Mouse (Mus musculus): Measurements from ENCODE around the gene Col23a1.

Gene Col23a1

GRCm38 (mm10) chr11:51289564-51290041, at the start of gene Col23a1:
Col23a1 (plus strand) TSS chr11:51289920.
- CTCF ChIA-PET = no interaction called here

- CTCF ChIA-PET = no interaction called here
These were observed 46.8 kb upstream of the Col23a1 start for GRCm38 (mm10) chr11:51242897-51243296.

GRCm38 (mm10) chr11:51257006-51257405, 32.7 kb upstream of the Col23a1 start:
- CTCF ChIA-PET = no interaction called here

DNA sequence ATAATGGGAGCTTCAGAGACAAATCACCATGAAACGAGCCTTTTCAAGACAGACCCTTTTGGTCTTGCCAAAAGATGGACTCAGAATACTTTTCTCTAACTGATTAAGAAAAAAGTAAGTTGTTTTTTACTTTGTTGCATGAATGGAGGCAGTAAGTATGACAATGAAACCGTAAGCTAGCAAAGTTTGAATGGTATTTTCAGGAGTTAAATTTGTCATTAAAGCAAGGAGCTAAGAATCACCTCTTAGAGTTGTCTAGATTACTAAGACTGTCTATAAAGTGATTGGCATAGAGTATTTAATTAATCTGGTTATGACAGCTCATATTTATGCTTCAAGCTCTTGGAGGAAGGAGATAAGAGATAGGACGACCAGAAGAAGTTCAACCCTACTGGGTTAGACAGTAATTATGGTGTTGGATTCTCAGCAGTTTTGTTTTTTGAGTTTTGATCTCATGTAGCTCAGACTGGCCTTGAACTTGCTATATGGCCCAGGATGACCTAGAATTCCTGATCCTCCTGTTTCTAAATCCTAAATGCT, 28.0 kb upstream of the Col23a1 start, which contains the start of gene Clk4:
TSS of gene Clk4 (plus strand) at position 51 of the 540 bp plus-strand sequence.
- CTCF ChIA-PET = interaction anchor here (0.7 kb wide), 1 partner anchor 1303 kb away, joined by 4 read pairs; no protein-coding TSS in a partner anchor

- CTCF ChIA-PET = no interaction called here
These were observed 27.1 kb upstream of the Col23a1 start, which contains the start of gene BC049762 for GRCm38 (mm10) chr11:51262342-51263285. BC049762 (minus strand) TSS chr11:51263046.

GRCm38 (mm10) chr11:51263286-51263831, 26.4 kb upstream of the Col23a1 start:
- CTCF ChIA-PET = interaction anchor here (0.6 kb wide), 1 partner anchor 26 kb away, joined by 4 read pairs; no protein-coding TSS in a partner anchor

GRCm38 (mm10) chr11:51264352-51264751, 25.4 kb upstream of the Col23a1 start:
- CTCF ChIA-PET = interaction anchor here (0.6 to 0.7 kb wide), 2 partner anchors 13 to 25 kb away, joined by 3 to 4 read pairs; no protein-coding TSS in a partner anchor

DNA sequence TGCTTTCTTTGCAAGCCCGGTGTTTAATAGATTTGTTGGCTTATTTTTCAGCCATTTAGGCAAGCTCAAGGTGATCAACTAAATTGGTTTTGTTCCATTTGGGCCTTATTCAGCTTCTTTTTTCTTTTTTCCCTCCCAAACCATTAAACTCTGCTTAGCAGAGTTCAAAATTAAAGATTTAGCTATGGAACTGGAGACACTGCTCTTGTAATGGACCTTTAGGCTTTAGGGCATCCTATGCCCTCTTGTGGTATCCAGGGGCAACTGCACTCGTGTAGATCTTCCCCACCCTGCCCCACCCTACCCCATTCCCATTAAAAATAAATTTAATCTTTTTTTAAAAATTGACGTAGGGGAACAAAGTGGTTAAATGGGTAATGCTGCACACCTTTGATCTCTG, 24.4 kb upstream of the Col23a1 start:
- CTCF ChIA-PET = no interaction called here

GRCm38 (mm10) chr11:51274418-51274817, 15.3 kb upstream of the Col23a1 start:
- CTCF ChIA-PET = interaction anchor here (0.5 kb wide), 1 partner anchor 301 kb away, joined by 6 read pairs; no protein-coding TSS in a partner anchor

DNA sequence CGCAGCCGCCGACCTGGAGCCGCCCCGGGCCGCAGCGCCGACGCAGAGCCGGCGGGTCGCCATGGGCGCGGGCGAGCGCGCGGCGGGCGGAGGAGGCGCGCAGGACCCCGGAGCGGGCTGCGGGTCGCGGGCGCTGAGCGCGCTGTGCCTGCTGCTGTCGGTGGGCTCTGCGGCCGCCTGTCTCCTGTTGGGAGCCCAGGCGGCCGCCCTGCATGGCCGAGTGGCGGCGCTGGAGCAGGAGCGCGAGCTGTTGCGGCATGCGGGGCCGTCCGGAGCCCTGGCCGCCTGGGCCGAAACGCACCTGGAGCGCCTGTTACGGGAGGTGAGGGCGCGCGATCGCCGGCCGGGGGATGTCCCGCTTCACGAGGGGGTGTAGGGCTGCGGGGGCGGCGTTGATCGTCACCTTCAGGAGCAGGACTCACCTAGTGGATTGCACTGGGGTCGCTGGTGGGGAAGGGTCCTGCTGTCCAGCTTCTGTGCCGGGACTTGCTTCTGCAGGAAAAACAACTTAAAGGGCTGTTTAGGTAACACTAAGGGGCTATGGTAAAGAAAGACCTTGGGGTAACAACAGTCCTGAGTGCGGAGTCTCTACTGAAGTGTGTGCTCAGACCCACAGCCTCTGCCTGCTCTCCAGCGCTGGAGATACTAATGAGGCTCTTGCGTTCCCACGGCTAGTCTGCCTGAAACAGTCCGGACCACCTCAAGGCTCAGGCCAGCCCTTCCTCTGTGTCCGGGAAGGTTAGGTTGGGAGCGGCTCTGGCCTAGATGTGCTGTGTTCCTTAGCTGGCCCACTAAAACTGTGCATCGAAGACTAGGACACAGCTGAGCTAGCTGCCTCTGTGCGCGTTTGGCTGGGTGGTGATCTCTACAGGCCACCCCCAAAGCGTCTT, 591 bp downstream of the Col23a1 start:
- CTCF ChIA-PET = no interaction called here

DNA sequence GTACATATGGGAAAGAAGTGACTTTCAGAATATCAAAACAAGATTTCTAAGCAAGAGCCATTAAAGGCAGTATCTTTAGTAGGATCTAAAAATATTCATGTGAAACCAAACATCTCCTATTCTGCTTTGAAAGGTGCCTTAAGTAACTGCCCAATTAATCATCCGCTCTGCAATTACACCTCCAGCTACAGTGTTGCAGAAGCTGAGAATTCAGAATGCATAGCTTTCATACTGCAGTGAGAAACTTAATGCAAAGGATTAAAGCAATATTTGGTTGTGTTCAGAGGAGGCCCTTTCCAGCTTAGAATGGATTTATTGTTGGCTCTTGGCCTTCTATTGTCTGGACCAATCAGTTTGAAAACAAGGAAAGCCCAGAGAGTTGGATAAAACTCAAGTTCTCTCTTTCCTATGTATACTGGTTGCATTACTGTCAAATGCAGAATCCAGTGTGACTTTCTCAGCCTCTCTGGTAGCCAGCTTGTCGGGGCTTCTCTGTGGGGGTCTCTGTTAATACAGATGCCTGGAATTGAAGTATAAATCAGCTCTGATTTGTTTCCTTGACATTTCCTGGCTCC, 4.3 kb downstream of the Col23a1 start:
- CTCF ChIA-PET = no interaction called here

GRCm38 (mm10) chr11:51295742-51296141, 6.0 kb downstream of the Col23a1 start:
- CTCF ChIA-PET = no interaction called here

DNA sequence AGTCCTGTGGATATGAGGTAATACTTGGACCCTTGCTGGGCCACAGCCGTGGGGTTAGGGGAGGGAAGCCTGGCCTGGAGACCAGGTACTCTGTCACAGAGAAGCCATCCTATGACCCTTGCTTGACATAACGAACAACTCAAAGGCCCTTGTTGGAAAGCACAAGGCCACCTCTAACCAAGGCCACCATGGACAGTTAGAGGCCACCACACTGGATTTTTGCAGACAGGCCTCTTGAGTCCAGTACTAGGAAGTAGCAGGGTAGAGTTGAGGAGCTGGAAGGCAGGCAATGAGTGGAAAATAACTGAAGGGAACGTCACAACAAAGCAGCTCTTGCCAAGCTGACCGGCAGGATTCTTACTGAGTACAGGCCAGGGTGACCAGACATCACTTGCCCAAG, 9.0 kb downstream of the Col23a1 start:
- CTCF ChIA-PET = no interaction called here

- CTCF ChIA-PET = no interaction called here
These were observed 12.7 kb downstream of the Col23a1 start for GRCm38 (mm10) chr11:51302396-51302795.

DNA sequence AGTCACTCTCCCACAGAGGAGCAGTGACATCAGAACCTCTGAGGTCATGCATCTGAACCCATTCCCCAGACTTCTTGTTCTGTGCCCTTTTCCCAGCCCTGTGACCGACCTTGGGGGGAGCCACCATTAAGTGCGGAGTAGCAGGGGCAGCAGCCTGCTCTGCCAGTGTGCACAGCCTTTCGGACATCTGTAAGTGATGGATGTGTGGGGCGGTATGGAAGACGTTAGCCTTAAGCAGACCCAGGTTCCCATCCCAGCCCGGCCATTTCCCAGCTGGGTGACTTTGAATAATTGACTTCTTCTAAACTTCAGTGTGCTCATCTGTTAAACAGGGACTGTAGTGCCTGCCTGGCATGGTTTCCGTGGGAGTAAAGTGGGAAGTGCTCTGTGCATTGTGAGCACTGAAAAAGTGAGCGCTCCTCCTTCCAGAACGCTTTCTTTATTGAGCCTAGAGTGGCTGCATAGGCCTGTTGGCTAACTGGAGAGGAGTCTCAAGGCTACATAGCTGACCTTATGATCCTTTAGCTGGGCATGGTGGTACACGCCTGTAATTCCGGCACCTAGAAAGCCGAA, 14.3 kb downstream of the Col23a1 start:
- CTCF ChIA-PET = no interaction called here

DNA sequence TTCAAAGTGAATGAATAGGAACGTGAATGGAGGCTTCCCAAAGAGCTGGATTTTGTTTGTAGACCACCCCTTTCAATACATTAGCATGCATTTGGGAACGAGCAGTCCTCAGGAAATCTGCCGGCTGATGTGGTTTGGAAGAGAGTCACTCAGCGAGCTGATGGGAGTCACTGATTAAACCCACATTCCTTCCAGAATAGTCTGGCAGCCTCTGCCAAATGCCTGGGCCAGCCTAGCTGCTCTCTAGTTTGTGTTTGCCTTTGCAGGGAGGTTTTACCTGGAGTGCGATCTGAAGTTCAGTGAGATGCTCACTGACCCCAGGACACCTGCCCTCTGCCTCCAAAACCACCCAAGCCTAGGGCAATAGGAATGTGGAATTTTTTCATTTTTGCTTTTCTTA, 18.6 kb downstream of the Col23a1 start:
- CTCF ChIA-PET = no interaction called here

DNA sequence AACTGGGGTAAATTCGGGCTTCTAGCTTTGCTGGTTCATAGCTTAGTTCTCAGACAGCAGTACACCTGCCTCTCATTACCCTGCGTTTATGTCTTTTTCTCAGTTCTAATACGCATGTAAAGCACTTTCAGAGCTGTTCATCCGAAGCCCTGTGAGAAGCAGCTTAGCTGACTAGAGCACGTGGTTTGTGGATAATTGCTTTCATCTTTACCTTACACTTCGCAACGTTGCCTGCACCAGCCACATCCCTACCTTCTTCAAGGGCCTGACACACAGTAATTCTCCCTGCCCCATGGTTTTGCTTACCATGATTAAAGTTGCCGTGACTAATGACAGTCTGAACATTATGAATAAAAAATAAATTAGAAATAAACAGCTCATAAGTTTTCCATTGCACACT, 22.1 kb downstream of the Col23a1 start:
- CTCF ChIA-PET = no interaction called here

- CTCF ChIA-PET = interaction anchor here (0.7 kb wide), 1 partner anchor 1705 kb away, joined by 8 read pairs; no protein-coding TSS in a partner anchor
These were observed 26.5 kb downstream of the Col23a1 start for GRCm38 (mm10) chr11:51315991-51316810.

DNA sequence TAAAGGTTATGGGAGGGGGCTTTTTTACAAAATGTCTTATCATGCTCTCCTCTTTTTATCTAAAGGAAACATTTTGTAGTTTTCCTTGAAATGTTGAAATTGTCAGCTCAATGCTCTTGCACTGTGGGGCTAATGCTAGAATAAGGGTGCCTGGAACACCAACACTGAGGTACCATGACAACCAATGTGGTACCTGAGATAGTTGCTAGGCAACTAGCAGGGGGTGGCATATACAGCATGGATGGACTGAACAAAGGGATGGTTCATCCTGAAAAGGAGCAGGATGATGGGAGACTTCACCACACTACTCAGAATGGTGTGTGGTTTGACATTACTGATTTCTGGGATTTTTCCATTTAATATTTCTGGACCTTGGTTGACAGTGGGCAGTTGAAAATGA, 30.9 kb downstream of the Col23a1 start:
- CTCF ChIA-PET = no interaction called here

DNA sequence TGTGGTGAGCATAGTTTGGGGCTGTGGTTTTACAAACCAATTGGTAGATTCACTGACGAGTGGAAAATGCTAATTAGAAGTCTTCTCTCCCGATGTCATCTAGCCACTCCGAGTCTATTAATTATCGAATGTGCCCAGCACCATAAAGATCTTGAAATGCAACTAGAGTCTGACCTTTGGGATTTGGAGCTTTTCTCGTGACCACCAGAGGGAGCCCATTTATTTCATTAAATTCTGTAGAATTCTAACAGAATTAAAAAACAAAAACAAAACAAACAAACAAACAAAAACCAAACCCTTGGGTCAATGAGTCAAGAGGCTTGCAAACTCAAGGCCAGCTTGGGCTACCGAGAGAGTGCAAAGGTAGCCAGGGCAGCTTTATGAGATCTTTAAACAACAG, 37.2 kb downstream of the Col23a1 start:
- CTCF ChIA-PET = no interaction called here
